10 mouse cellular contexts compared by ENCODE assay signal in genomic region chr3:85917600-85917999, GRCm38 (mm10). TPM values are rescaled to one million over a fixed set of nuclear protein-coding genes. Genes with fewer than 3 reads are reported as not detected.
A peak's percentile ranks its signal among the peaks of the same experiment; 100 is the strongest.
DNase-seq lines count a peak whose midpoint lies in the region; ATAC-seq and TF ChIP-seq lines count a peak whose summit lies in the region.
"Had no signal": no experiment of that assay in that cellular context is flagged by ENCODE, and none has a peak within 500 bp of the region (broad histone marks: within the 10 kb centered on the region; RNA-seq: fewer than 3 reads in every experiment).

No protein-coding gene starts in this region.

- H3K9ac ChIP-seq in lung, postnatal 0 days (replicated peaks; ENCODE audit: low read depth): no peak overlapping the region
- H3K9ac ChIP-seq: heart, embryonic 15.5 days had no signal

- TF ChIP-seq EP300 in lung, postnatal 0 days (IDR thresholded peaks at IDR 0.05): no peak

- H3K27me3 ChIP-seq in lung, postnatal 0 days (replicated peaks; ENCODE audit: insufficient read depth, low read length): no peaks in the 10 kb centered on the region
- H3K27me3 ChIP-seq: heart, embryonic 15.5 days had no signal

- TF ChIP-seq CTCF in lung, postnatal 0 days (IDR thresholded peaks at IDR 0.05): peak; percentile 76

- H3K4me1 ChIP-seq in lung, postnatal 0 days (ENCODE audit: insufficient read depth, low read depth, low read length): no peaks in the 10 kb centered on the region
- H3K4me1 ChIP-seq: heart, embryonic 15.5 days had no signal

- no peaks in the 10 kb centered on the region for H3K9me3 ChIP-seq in lung, postnatal 0 days (ENCODE audit: low read length)
- H3K9me3 ChIP-seq: heart, embryonic 15.5 days had no signal

- DNase-seq in gastrocnemius, adult 18-20 months (ENCODE audit: low spot score): peak; percentile 41
- DNase-seq in gastrocnemius, postnatal 4 days (ENCODE audit: low spot score in 2 of 2): no peak
- peak; percentile 27 for DNase-seq in ovary, postnatal 14 days (ENCODE audit: low spot score)
- no peak for DNase-seq in ovary, adult 18-20 months (ENCODE audit: low spot score)
- DNase-seq in cerebellum, adult 11-12 months: peak; percentile 11
- peak; percentile 54 for DNase-seq in heart, postnatal 4 days
- DNase-seq in lung, postnatal 0 days (ENCODE audit: low spot score): peak; percentile 28
- no peak for DNase-seq in spleen, adult 12 weeks (ENCODE audit: low spot score)

- no peak overlapping the region for H3K4me2 ChIP-seq in lung, postnatal 0 days (replicated peaks; ENCODE audit: low read depth, low read length)
- H3K4me2 ChIP-seq: heart, embryonic 15.5 days had no signal

- WGBS in lung, postnatal 0 days: 10% methylated on average over 4 of the region's 4 CpGs

- ATAC-seq in lung, postnatal 0 days: no peak

- H3K4me3 ChIP-seq in lung, postnatal 0 days (ENCODE audit: low read depth, low read length): no peak overlapping the region
- H3K4me3 ChIP-seq: heart, embryonic 15.5 days; myocyte had no signal

- H3K36me3 ChIP-seq in lung, postnatal 0 days (ENCODE audit: insufficient read depth, low read length): no peaks in the 10 kb centered on the region
- H3K36me3 ChIP-seq: heart, embryonic 15.5 days had no signal

- H3K27ac ChIP-seq in lung, postnatal 0 days (ENCODE audit: low read length): no peak overlapping the region
- H3K27ac ChIP-seq: heart, embryonic 15.5 days had no signal

RNA-seq across cellular contexts. Expression of gene Gm37240, which starts 30.3 kb away (rescaled TPM):
- 10 to 100 TPM; 30.2 to 34.0 TPM for total RNA-seq in gastrocnemius, adult 18-20 months (2021)
- 10 to 100 TPM; 26.2 to 28.4 TPM for total RNA-seq in gastrocnemius, postnatal 4 days (2021)
- total RNA-seq in heart, postnatal 4 days (2021): 10 to 100 TPM; 19.6 to 20.6 TPM
- 8.9 and 13.4 TPM in 2 replicates for polyA plus RNA-seq in lung, postnatal 0 days (2015; fragmentation: Nextera tagmentation; extraction: Ambion mirVana)

RNA-seq across cellular contexts. Expression of gene Glt28d2, which starts 30.3 kb away (rescaled TPM):
- total RNA-seq in gastrocnemius, adult 18-20 months (2021): 1 to 10 TPM; 6.0 to 9.3 TPM
- 1 to 10 TPM; 3.3 to 4.3 TPM for total RNA-seq in gastrocnemius, postnatal 4 days (2021)
- 1 to 10 TPM; 3.9 to 4.2 TPM for total RNA-seq in heart, postnatal 4 days (2021)
- polyA plus RNA-seq in lung, postnatal 0 days (2015; fragmentation: Nextera tagmentation; extraction: Ambion mirVana): 4.3 and 5.7 TPM in 2 replicates

RNA-seq across cellular contexts. Expression of gene Sh3d19, which starts 53.3 kb away (rescaled TPM):
- total RNA-seq in gastrocnemius, adult 18-20 months (2021): 1 to 10 TPM; 8.0 to 9.2 TPM
- total RNA-seq in gastrocnemius, postnatal 4 days (2021): 10 to 100 TPM; 52.8 to 61.9 TPM
- total RNA-seq in heart, postnatal 4 days (2021): 10 to 100 TPM; 21.4 to 21.5 TPM
- polyA plus RNA-seq in lung, postnatal 0 days (2015; fragmentation: Nextera tagmentation; extraction: Ambion mirVana): 28.3 and 33.0 TPM in 2 replicates

Comparison
In these comparisons a context has a peak if more than half of its experiments do, and no peak if none do; other contexts are left out.
1. DNase-seq: peak in gastrocnemius, adult 18-20 months (single experiment), ovary, postnatal 14 days (single experiment), cerebellum, adult 11-12 months (single experiment), heart, postnatal 4 days (single experiment) and lung, postnatal 0 days (single experiment); none in gastrocnemius, postnatal 4 days (0 of 2), ovary, adult 18-20 months (single experiment) and spleen, adult 12 weeks (single experiment).